Mouse (Mus musculus): ENCODE measurements around the gene Man1c1. TPM values are rescaled to one million over a fixed set of nuclear protein-coding genes. Genes with fewer than 3 reads are reported as not detected.
A peak's percentile ranks its signal among the peaks of the same experiment; 100 is the strongest.

Gene Man1c1
- total RNA-seq, 2 experiments from 2014 or later = 30.4 to 30.7 TPM

- DNase-seq = no peak
Observed at GRCm38 (mm10) chr4:134724974-134725373, 20.9 kb upstream of the Man1c1 start.

GRCm38 (mm10) chr4:134723251-134723650 is 19.2 kb upstream of the Man1c1 start:
- DNase-seq = no peak

GRCm38 (mm10) chr4:134721076-134721475 is 17.0 kb upstream of the Man1c1 start:
- DNase-seq = no peak

GRCm38 (mm10) chr4:134720371-134720770 is 16.3 kb upstream of the Man1c1 start:
- DNase-seq = no peak

- DNase-seq = no peak
Observed at GRCm38 (mm10) chr4:134719489-134719888, 15.4 kb upstream of the Man1c1 start.

GRCm38 (mm10) chr4:134713937-134714336 is 9.8 kb upstream of the Man1c1 start:
- DNase-seq = peak; percentile 91

- no peak for DNase-seq
Observed at GRCm38 (mm10) chr4:134705311-134705710, 1.2 kb upstream of the Man1c1 start.

GRCm38 (mm10) chr4:134704590-134704989 is 500 bp upstream of the Man1c1 start:
- DNase-seq = no peak

- peak; percentile 64 for DNase-seq
Observed at GRCm38 (mm10) chr4:134702981-134703834, 882 bp downstream of the Man1c1 start.

GRCm38 (mm10) chr4:134701934-134702333 is 2.2 kb downstream of the Man1c1 start:
- peak; percentile 88 for DNase-seq

- DNase-seq = no peak
Observed at GRCm38 (mm10) chr4:134700911-134701310, 3.2 kb downstream of the Man1c1 start.

- no peak for DNase-seq
Observed at GRCm38 (mm10) chr4:134693202-134693940, 10.7 kb downstream of the Man1c1 start.

- no peak for DNase-seq
Observed at GRCm38 (mm10) chr4:134692388-134692787, 11.7 kb downstream of the Man1c1 start.

GRCm38 (mm10) chr4:134686022-134686661 is 17.9 kb downstream of the Man1c1 start:
- DNase-seq = no peak

- no peak for DNase-seq
Observed at GRCm38 (mm10) chr4:134684637-134685338, 19.3 kb downstream of the Man1c1 start.

- DNase-seq = no peak
Observed at GRCm38 (mm10) chr4:134683892-134684291, 20.2 kb downstream of the Man1c1 start.

GRCm38 (mm10) chr4:134683008-134683407 is 21.1 kb downstream of the Man1c1 start:
- peak; percentile 44 for DNase-seq

- DNase-seq = no peak
Observed at GRCm38 (mm10) chr4:134682423-134682822, 21.7 kb downstream of the Man1c1 start.

GRCm38 (mm10) chr4:134681819-134682218 is 22.3 kb downstream of the Man1c1 start:
- no peak for DNase-seq

GRCm38 (mm10) chr4:134677556-134678508 is 26.3 kb downstream of the Man1c1 start:
- DNase-seq = no peak

- no peak for DNase-seq
Observed at GRCm38 (mm10) chr4:134675800-134676199, 28.3 kb downstream of the Man1c1 start.

Measured in heart, postnatal 4 days (tissue).